Mouse (Mus musculus) ovary, postnatal 10 days (tissue): ENCODE results near the gene Glrx.
"Not testable (repeated sequence)": the region's sequence is repeated elsewhere in the genome, so short reads cannot be mapped to it uniquely, and the experiment has no call there.

ENCODE experiments used
- DNase-seq: peaks from one replicate; pipeline ENCODE4 v3.0.0; 2022; ENCODE audit warnings: low spot score

Glrx gene

DNA sequence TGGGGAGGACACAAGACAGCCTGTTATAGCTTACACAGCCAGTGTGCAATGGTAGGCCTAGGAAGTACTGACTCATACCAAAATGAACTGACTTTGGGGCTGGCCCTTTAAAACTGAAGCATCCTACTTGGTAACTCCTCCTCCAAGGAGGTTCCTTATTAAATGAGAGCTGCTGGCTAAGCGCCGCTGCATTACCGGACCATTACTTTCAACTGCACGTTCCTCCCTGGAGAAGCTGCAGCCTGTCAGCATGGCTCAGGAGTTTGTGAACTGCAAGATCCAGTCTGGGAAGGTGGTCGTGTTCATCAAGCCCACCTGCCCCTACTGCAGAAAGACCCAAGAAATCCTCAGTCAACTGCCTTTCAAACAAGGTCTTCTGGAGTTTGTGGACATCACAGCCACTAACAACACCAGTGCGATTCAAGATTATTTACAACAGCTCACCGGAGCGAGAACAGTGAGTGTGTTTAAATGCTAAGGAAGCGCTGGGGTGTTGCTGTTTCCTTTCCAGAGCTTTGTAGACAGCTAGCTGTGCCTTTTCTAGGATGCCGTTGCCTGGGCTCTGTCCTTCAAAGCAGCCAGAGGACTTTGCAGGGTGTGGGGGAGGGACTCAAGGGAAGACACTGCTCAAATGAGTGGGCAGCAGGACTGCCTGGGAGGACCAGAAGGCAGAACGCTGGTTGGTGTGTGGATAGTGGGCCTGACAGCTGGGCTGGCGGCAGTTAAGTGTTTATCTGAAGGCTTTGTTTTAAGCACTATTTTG is at the start of gene Glrx:
Gene Glrx (plus strand): TSS at position 150 of the 763 bp plus-strand sequence.
- DNase-seq = peak; percentile 37

DNA sequence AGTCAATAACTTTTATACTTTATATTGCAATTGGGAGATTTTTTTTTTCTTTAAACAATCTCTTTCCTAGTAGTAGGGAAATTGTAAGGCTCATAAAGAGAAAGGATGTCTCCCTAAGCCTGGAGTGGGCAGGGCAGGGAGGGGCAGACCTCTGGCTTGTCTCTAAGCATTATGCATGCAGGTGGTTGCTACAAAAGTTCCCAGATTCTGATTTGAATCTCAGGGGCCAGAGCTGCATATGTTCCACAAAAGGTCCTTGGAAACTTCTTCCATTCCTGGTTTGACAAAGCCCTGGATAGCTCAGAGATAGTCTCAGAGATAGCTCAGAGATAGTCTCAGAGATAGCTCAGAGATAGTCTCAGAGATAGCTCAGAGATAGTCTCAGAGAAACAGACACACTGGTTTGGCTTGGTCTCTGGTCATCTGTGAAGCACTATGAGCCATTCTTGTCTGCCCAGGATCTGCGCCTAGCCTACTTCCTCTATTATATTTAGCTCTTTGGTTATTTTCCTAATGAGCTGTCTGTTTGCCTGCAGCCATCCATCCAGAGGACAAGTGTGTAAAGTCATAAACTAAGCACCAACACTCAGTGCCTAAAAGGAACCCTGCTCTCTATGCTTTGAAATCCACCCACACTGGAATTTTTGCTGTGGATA is 49.0 kb upstream of the Glrx start:
- DNase-seq = no peak

DNA sequence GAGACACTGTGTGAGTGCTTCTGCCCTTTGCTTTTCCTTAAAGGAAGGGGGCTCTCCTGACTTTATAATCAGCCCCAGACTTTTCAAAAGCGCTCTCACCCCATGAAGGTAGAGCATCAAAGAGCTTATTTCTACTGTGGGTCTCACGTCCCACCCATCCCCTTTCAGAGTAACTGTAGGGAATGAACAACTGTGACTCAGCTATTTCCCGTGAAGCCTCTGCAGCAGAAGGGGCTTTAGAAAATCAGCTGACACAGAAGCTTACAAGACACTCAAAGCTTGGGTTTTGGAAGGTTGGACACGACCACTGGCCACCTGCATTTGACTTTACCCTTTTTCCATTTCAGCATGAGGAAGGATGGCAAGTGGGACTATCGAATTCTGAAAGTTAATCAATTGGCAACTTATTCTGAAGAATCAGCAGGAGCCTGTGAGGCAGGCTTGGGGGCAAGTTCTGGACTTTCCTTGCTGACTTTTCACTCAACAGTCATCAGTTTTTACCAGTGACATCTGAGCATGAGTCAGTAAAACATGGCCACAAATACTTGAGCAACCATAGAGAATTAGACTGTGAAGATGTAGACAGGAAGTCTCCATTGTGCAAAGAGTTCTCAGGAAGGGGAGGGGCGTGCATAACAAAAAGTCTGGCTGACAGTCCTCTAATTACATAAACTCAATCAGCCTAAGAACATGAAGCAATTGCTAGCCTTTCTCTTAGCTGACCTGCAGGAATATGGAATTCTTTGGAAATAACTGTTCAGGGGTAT is 45.6 kb upstream of the Glrx start:
- DNase-seq = no peak

DNA sequence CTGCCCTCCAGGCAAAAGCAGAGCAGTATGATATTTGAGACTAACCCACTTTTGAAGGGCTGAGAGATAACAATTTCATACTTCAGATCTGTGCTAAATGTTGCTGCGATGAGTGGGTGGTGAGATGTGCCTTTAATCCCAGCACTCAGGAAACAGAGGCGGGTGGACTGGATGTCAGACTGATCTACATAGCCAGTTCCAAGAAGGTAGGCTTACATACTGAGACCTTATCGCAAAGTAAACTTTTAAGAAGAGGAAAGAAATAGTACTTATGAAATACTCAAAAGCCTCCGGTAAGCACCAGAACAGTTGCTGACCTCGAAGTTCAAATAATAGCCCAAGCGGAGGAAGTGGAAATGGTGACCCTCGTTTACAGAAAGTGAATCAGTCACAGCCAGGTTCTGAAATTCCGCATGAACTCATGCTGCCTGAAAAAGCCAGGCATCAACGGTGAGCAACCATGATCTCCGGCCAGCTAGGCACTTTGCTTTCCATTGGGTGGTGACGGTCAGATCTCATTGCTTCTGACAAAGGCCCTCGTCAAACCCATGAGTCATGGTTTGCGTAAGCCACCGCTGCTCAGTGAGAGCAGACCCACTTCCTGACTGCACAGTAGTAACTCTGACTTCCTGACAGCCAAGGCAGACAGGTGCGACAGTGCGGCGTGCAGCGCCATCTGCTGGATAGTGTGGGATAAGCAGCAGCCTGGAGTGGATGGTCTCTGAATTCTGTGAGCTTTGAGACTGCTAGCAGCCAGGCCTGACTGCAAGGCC is 42.1 kb upstream of the Glrx start:
- DNase-seq = peak; percentile 81

DNA sequence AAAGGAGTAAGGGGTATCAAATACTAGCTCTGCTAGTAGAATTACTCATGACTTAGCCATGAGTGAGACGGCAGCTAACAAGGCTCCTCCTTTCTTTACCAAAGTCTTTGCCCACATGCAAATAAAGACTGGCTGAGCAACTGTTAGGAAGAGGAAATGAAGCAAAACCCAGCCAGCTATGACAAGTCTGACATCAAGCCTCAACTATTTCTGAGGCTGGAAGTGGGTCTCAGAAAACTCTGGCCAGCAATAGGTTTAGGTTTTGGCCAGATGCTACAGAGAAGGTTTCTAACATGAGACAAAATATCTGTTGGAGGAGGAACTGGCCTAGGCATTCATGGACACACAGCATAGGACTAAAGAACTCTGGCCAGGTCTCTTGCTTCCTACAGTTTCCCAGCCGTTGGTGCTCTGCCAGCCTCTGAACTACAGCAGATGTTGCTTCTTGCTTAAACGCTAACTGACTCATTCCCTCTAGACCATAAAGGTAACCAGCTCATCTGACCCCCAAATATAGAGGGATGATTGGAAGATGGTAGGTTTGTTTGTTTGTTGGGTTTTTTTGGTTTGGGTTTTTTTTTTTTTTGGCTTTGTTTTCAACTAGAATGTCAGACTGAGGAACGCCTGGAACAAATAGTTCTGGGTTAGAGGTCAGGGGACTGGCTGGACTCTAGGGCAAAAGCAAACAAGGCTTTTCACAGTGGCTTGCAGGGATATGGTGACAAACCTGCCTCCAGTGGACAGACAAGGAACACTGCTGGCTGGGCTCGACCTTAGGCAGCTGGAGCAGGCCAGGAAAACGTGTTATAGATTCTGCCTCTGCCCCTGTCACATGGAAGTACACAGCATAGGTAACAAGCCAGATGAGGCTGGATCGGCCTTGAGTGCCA is 41.0 kb upstream of the Glrx start:
- no peak for DNase-seq

DNA sequence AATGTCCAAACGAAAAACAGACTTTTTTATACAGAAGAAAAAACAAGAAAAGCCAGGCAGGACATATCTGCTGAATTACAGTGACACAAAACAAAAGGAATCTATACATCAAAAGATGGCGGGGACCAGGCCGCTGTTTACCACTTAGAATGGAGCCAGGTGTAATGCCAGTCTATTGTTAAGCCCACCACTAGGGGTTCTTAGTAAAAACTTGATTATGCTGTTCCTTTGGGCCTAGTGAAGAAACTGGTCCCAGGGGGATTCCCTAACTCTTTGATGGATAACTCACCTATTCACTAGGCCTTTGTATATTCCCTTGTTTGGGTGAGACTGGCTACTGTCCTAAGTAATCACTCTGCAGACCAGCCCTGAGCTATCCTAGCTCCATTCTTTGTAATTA is 40.2 kb upstream of the Glrx start:
- no peak for DNase-seq

DNA sequence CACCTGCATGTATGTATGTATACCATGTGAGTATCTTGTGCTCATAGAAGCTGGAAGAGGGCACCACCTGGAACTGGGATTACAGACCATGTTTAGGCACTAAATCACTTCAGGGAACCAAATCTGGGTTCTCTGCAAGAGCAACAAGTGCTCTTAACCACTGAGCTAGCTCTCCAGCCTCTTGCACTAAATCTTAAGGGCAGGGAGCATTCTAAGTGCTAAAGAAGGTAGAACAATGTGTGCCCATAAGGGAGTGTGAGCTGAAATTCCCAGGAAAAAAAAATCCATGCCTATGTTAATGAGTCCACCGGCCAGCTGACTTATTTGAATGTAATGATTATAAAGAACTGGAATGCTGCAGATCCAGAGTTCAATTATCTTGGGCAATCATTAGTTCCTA is 31.7 kb upstream of the Glrx start:
- DNase-seq = no peak

DNA sequence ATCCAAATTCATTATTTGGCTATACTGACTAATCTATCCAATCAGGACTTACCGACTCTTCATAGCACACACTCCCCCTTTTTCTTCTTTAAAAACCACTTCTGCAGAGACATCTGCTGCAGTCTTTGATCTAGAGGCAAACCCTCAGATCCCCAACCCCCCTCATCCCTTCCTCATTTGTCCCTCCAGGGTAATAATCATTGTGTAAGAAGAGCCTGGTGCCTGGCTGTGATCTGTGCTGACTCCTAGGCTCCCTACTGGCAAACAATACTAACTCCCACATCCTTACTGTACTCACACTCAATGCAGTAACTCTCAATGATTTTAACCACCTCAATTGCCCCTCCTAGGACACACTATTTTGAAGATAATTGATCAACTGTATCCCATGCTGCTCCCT is 29.7 kb upstream of the Glrx start:
- DNase-seq = no peak

DNA sequence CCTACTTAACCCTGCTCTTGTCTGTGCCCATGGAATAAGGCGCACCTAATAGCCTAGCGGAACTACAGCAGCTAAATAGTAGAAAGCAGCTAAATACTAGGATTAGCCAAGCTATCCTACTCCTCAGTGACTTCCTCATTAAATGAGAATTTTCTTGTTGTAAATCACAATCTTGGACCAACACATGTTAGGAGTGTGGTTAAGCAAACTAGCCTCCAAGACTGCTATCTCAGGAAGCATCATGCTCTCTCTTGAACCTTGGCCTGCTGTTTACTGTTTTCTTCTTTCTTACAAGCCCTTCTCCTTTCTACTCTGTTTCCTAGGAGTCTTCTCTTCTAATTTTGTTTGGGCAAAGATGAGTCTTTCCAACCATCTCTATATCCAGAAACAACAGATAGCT is 22.5 kb upstream of the Glrx start:
- no peak for DNase-seq

DNA sequence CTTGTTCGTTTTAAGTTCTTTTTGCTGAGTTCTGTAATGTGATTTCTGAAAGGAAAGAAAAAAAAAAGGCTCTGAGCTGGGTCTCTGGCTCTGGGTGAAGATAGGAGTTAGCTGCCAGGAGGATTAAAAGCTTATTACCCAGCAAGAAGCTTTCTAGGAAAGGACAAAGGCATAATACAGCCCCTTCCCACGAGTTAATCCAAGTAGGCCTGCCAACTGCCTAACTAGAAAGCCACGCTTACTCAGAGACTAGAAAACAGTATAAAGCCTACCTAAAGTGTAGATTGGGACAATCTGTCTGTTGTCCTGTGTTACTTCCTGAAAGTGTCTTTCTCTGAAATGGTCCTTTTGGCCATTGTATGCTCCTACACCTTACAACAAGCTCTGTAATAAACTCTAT is 21.2 kb upstream of the Glrx start:
- no peak for DNase-seq

DNA sequence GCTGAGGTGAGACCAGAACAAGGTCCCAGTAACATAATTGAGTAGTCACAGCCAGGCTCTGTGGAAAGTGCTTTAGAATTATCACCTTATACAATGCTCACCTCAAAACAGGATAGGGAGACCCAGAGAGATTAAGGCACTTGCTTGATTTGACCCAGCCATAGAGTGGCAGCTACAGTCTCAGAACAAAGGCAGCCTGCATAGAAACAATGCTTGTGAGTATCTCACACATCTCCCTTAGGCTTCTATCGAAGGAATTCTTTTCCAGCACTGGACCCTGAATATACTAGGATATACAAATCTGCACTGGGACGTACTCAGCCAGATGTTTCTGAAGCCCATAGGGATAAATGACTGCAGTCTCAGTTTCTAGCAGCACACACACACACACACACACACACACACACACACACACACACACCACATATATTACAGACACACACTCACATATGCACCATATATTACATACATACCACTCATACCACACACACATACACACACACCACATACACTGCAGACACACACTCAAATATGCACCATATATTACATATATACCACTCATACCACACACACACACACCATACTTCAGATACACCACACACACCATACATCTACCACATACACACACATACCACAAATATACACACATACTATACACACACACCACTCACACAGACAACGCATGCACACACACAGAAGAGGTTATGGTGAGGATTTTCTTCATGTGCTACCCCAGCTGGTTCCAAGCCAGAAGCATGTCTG is 20.5 kb upstream of the Glrx start:
- no peak for DNase-seq

DNA sequence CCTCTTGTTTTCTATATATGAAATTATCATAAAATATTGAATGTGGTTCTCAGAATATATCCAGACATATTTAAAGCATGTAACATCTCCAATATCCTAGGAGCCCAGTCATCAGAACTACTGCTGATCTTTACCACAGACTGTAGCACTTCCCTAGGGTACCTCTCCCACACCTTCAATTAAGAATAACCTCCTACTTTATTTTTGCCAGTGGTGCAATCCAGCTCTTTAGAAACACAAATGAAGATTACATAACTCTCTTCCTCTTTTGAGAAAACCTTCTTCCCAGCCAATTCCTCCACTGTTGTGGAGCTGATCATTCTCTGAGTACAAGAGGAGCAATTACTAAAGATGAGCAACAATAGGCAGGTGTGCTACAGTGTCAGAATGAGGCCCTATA is 19.8 kb upstream of the Glrx start:
- no peak for DNase-seq

DNA sequence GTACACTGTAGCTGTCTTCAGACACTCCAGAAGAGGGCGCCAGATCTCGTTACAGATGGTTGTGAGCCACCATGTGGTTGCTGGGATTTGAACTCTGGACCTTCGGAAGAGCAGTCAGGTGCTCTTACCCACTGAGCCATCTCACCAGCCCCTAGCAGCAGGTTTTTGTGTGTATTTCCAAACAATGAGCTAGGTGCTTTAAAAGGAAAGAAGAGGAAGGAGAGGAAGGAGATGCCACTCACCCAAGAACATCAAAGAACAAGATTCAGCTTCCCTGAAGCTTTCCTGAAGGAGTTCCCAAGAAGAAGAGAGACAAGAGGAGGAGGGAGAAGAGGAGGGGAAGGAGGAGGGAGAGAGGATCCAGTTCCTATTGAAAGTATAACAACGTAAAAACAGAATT is 17.3 kb upstream of the Glrx start:
- DNase-seq = not testable (repeated sequence)

DNA sequence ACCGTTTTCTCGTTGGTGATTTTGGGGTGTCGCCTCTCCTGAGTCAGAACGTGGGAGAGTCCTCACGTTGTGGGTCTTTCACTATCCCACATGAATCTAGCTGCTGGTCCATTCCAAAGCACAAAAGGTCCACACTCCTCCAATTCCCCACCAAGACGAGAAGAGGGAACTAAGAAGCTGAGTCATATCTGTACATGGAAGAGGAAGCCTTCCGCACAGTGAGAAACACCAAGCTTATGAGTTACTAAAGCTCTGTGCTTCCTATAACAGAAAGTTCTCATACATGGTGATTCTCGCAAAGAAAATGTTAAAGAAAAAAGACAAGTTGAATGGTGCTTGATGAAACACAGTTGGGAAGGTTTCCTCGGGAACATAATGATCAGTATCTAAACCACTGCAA is 16.5 kb upstream of the Glrx start:
- DNase-seq = no peak

DNA sequence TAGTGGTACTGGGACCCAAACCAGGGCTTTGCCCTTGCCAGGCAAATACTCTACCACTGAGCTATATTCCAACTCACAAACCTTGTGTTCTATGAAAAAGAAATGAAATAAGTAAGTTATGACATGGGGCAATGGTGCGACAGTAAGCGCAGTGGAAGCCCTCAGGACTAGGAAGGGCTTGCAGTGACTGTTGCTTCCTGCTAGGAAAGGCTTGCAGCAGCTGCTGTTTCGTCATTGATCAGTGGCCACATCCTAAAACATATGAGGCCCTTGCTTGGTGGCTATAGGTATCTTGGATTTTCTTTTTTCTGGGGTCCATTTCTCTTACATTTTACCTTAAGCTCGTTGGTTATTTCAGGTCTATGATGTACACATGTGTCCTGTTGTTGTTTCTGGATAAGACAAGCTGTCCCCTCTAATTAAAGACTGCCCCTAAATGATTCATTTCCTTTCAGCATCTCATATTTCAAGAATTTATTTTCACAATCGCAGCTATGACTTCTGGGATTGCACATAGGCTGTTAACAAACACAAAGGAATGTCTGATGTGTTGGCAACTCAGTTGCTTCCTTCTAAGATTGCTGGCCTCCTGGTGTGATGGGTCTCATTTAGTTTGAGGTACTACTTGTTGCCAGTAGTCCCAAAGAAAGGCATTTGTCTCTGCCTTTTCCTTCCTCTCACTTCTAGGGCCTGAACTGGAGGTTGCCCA is 14.9 kb upstream of the Glrx start:
- DNase-seq = no peak

DNA sequence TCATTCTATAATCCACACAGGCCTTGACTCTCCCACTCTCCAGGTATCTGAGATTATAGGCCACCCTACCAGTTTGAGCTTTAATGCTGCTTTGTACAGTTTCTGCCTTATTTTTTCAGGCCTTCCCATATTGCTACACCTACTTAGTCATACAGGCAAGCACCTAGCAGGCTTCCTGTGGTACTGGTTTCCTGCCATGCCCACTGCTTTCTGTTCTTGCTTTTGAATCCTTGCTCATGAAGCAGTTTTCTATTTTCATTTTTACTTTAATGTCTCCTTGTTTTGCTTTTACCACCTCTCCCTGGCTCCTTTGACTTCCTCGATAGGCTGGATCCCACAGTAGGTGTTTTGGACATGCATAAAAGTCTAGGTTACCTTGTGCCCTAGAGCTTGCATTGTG is 14.3 kb upstream of the Glrx start:
- no peak for DNase-seq

DNA sequence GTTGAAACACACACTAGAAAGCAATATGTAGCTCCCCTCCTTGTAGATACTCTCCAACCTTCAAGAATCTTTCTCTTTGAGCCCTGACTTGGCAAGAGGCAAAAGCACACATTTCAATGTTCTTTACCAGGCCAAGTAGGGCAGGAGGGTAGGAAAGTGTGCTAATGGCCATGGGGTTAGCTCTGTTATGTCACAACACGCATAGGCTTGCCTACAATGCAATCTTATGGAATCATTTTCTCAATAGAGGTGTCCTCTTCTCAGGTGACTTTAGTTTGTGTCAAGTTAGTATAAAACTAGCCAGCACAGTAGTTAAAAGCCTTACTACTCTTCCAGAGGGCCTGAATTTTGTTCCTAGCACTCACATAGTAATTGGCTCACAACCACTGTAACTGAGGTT is 9.0 kb upstream of the Glrx start:
- no peak for DNase-seq

DNA sequence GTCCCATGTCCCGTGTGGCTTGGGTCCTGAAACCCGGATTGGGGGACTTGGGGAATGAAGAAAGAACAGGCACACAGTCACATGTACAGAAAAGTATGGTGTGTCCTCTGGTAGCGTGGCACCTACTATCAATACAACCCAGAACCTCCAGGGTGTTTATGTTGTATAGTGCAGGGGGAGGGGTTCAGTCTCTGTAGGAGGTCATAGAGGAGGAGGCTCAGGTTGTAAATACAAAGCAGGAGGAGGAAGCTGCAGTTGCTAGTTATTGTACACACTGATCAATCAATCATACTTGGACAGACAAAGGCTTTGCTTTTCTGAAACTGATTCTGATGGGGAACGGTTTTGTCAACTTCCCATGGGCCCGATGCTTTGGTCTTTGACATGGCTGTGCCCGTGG is 8.0 kb upstream of the Glrx start:
- no peak for DNase-seq

DNA sequence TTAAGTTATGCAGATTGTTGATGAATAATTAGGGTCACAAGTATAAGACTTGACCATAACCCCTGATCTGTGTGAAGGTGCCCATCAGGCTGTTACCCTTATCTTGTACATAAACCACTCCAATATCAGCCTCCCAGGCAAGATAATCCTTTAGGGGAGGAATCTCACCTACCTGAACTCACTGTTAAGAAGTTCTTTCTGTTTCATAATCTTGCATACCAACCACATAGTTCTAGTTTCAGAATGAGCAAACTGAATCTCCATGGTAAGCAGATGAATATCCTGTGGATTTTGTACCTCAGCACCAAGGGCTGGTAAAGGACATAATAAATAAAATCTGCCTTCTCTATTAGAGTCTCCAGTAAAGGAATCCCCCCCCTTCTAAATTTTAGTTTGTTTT is 7.0 kb upstream of the Glrx start:
- no peak for DNase-seq

DNA sequence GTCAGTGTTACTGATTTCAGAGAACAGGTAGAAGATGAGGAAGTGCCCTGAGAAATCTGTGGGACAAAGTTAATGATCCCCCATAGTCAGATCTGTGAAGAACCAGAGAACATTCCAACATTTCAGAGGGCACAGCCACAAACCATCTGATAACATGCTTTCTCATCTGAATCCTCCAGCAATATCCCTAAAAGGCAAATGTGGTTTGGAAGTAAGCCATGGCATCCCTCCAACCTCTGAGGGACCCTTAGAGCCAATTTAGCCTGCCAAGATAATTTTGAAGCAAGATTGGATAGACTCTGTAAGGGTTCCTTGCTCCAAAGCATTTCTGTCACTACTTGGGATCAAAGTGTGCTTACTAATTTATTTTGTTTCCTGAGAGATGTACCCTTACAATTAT is 6.2 kb upstream of the Glrx start:
- no peak for DNase-seq
